27 mouse cellular contexts compared by ENCODE assay signal in genomic region chr11:35959270-35959669, GRCm38 (mm10). TPM values are rescaled to one million over a fixed set of nuclear protein-coding genes. Genes with fewer than 3 reads are reported as not detected.
DNase-seq lines count a peak whose midpoint lies in the region; ATAC-seq lines count a peak whose summit lies in the region.
"Had no signal": no experiment of that assay in that cellular context is flagged by ENCODE, and none has a peak within 500 bp of the region (broad histone marks: within the 10 kb centered on the region; RNA-seq: fewer than 3 reads in every experiment).

No protein-coding gene starts in this region.

- ATAC-seq in hindbrain, embryonic 12.5 days (ENCODE audit: low FRiP score) = no peak
- no peak for ATAC-seq in midbrain, embryonic 14.5 days (ENCODE audit: low FRiP score, low TSS enrichment)
- ATAC-seq: activated CD4-positive, CD25-positive, alpha-beta regulatory T cell, adult 4 months; forebrain, embryonic 16.5 days; hindbrain, embryonic 16.5 days had no signal

- 0 out of 2 replicates have a peak overlapping the region, but pooled peaks have one; percentile 5 for H3K27ac ChIP-seq in hindbrain, embryonic 10.5 days
- H3K27ac ChIP-seq in hindbrain, embryonic 12.5 days = no peak overlapping the region
- 0 out of 2 replicates have a peak overlapping the region, but pooled peaks have one; percentile 43 for H3K27ac ChIP-seq in midbrain, embryonic 10.5 days (replicated peaks)
- H3K27ac ChIP-seq in midbrain, embryonic 14.5 days (replicated peaks; ENCODE audit: low read depth, low read length) = no peak overlapping the region
- H3K27ac ChIP-seq: embryonic facial prominence, embryonic 10.5 days; embryonic facial prominence, embryonic 13.5 days; forebrain, embryonic 12.5 days; heart, adult 2 months; heart, embryonic 10.5 days; heart, embryonic 13.5 days; hindbrain, embryonic 13.5 days had no signal

- no peak for DNase-seq in hindbrain, embryonic 10.5 days (ENCODE audit: low spot score)
- peak; percentile 70 for DNase-seq in kidney, adult 9 months
- DNase-seq in kidney, adult 11 months = no peak
- no peak for DNase-seq in midbrain, embryonic 10.5 days (ENCODE audit: low spot score)
- DNase-seq in midbrain, embryonic 14.5 days = no peak
- DNase-seq: adrenal gland, adult 8-10 months; adrenal gland, postnatal 25 days; cerebellum, adult 11-12 months; cerebellum, adult 8-10 months; cerebellum, postnatal 36 days; embryo, embryonic 11 days; gastrocnemius, postnatal 10 days; gastrocnemius, postnatal 36 days; heart, adult 2 months; heart, postnatal 14 days; heart, postnatal 4 days had no signal

- H3K4me2 ChIP-seq in hindbrain, embryonic 12.5 days (replicated peaks) = no peak overlapping the region
- no peak overlapping the region for H3K4me2 ChIP-seq in midbrain, embryonic 14.5 days (ENCODE audit: low read length)
- H3K4me2 ChIP-seq: embryonic facial prominence, embryonic 13.5 days; forebrain, embryonic 12.5 days; heart, embryonic 13.5 days; hindbrain, embryonic 13.5 days had no signal

- H3K9me3 ChIP-seq in hindbrain, embryonic 10.5 days = no peaks in the 10 kb centered on the region
- no peaks in the 10 kb centered on the region for H3K9me3 ChIP-seq in hindbrain, embryonic 12.5 days (replicated peaks)
- H3K9me3 ChIP-seq in midbrain, embryonic 10.5 days (replicated peaks) = no peaks in the 10 kb centered on the region
- no peaks in the 10 kb centered on the region for H3K9me3 ChIP-seq in midbrain, embryonic 14.5 days (ENCODE audit: control insufficient read depth, low read length)
- H3K9me3 ChIP-seq: embryonic facial prominence, embryonic 10.5 days; embryonic facial prominence, embryonic 13.5 days; forebrain, embryonic 12.5 days; heart, embryonic 10.5 days; heart, embryonic 13.5 days; hindbrain, embryonic 13.5 days had no signal

- no peak overlapping the region for H3K4me3 ChIP-seq in hindbrain, embryonic 10.5 days
- H3K4me3 ChIP-seq in hindbrain, embryonic 12.5 days = no peak overlapping the region
- H3K4me3 ChIP-seq in midbrain, embryonic 10.5 days = no peak overlapping the region
- no peak overlapping the region for H3K4me3 ChIP-seq in midbrain, embryonic 14.5 days (replicated peaks; ENCODE audit: low read depth, low read length)
- H3K4me3 ChIP-seq: embryonic facial prominence, embryonic 10.5 days; embryonic facial prominence, embryonic 13.5 days; erythroblast, embryonic 14.5 days; forebrain, embryonic 12.5 days; heart, adult 2 months; heart, embryonic 10.5 days; heart, embryonic 13.5 days; hindbrain, embryonic 13.5 days had no signal

- H3K36me3 ChIP-seq in hindbrain, embryonic 10.5 days = no peaks in the 10 kb centered on the region
- H3K36me3 ChIP-seq in hindbrain, embryonic 12.5 days = no peaks in the 10 kb centered on the region
- peaks cover 1% of the 10 kb centered on the region; the same call in 1 of the 2 replicates for H3K36me3 ChIP-seq in midbrain, embryonic 10.5 days
- no peaks in the 10 kb centered on the region for H3K36me3 ChIP-seq in midbrain, embryonic 14.5 days (ENCODE audit: control insufficient read depth, insufficient read depth, low read length)
- H3K36me3 ChIP-seq: embryonic facial prominence, embryonic 10.5 days; embryonic facial prominence, embryonic 13.5 days; forebrain, embryonic 12.5 days; heart, embryonic 10.5 days; heart, embryonic 13.5 days; hindbrain, embryonic 13.5 days had no signal

- peaks cover 56% of the 10 kb centered on the region for H3K4me1 ChIP-seq in hindbrain, embryonic 10.5 days (replicated peaks)
- H3K4me1 ChIP-seq in hindbrain, embryonic 12.5 days = peaks cover 24% of the 10 kb centered on the region
- peaks cover 42% of the 10 kb centered on the region for H3K4me1 ChIP-seq in midbrain, embryonic 10.5 days
- H3K4me1 ChIP-seq in midbrain, embryonic 14.5 days (ENCODE audit: control insufficient read depth, insufficient read depth, low read length) = no peaks in the 10 kb centered on the region

- H3K9ac ChIP-seq in hindbrain, embryonic 12.5 days = no peak overlapping the region
- no peak overlapping the region for H3K9ac ChIP-seq in midbrain, embryonic 14.5 days (replicated peaks; ENCODE audit: low read length)
- H3K9ac ChIP-seq: embryonic facial prominence, embryonic 13.5 days; forebrain, embryonic 12.5 days; heart, embryonic 13.5 days; hindbrain, embryonic 13.5 days had no signal

- no peaks in the 10 kb centered on the region for H3K27me3 ChIP-seq in hindbrain, embryonic 10.5 days (ENCODE audit: insufficient read depth, poor library complexity, severe bottlenecking)
- no peaks in the 10 kb centered on the region for H3K27me3 ChIP-seq in hindbrain, embryonic 12.5 days
- H3K27me3 ChIP-seq in midbrain, embryonic 10.5 days (ENCODE audit: low read depth, poor library complexity, severe bottlenecking) = no peaks in the 10 kb centered on the region
- no peaks in the 10 kb centered on the region for H3K27me3 ChIP-seq in midbrain, embryonic 14.5 days (ENCODE audit: control insufficient read depth, insufficient read depth, low read length)
- H3K27me3 ChIP-seq: embryonic facial prominence, embryonic 13.5 days; forebrain, embryonic 12.5 days; heart, embryonic 13.5 days; hindbrain, embryonic 13.5 days had no signal

- 96% methylated on average over 3 of the region's 3 CpGs for WGBS in hindbrain, embryonic 10.5 days
- WGBS in hindbrain, embryonic 12.5 days = 94% methylated on average over 3 of the region's 3 CpGs
- 90% methylated on average over 3 of the region's 3 CpGs for WGBS in midbrain, embryonic 10.5 days
- 95% methylated on average over 3 of the region's 3 CpGs for whole genome bisulfite sequencing in midbrain, embryonic 14.5 days

RNA-seq across cellular contexts. Expression of gene Wwc1, which starts 21.1 kb away (rescaled TPM):
- polyA plus RNA-seq in hindbrain, embryonic 10.5 days (2016; fragmentation: Nextera tagmentation; extraction: Ambion mirVana) = 3.9 and 4.9 TPM in 2 replicates
- polyA plus RNA-seq in hindbrain, embryonic 12.5 days (2016; fragmentation: Nextera tagmentation; extraction: Ambion mirVana) = 14.6 and 15.2 TPM in 2 replicates
- polyA plus RNA-seq in midbrain, embryonic 10.5 days (2016; fragmentation: Nextera tagmentation; extraction: Ambion mirVana) = 5.0 and 5.3 TPM in 2 replicates
- polyA plus RNA-seq in midbrain, embryonic 14.5 days (2014; fragmentation: Nextera tagmentation; extraction: Ambion mirVana) = 8.8 and 10.3 TPM in 2 replicates
- polyA plus RNA-seq: activated CD4-positive, CD25-positive, alpha-beta regulatory T cell, adult 4 months had no signal

Comparison
In these comparisons a context has a peak if more than half of its experiments do, and no peak if none do; other contexts are left out.
1. H3K27ac ChIP-seq: peak in hindbrain, embryonic 10.5 days (single experiment) and midbrain, embryonic 10.5 days (single experiment); none in hindbrain, embryonic 12.5 days (single experiment) and midbrain, embryonic 14.5 days (single experiment).